Mouse (Mus musculus) lung, postnatal 0 days (tissue): Measurements from ENCODE around the gene Kars. TPM values are rescaled to one million over a fixed set of nuclear protein-coding genes. Genes with fewer than 3 reads are reported as not detected.

Source experiments
- ATAC-seq: fragments of 200-750 bp; cut with Nextera tagmentation; 2 replicates; pipeline ENCODE4 v1.8.0; 2017; ENCODE audit warnings: moderate library complexity
- DNase-seq: peaks from one replicate; pipeline ENCODE4 v3.0.0-alpha.2; 2016; ENCODE audit warnings: low spot score
- H3K27ac ChIP-seq: fragments of 300-500 bp; sonication (generic); 2 replicates; pipeline ENCODE4 v1.5.1; 2014; ENCODE audit warnings: antibody characterized with exemption, mild to moderate bottlenecking, low read length, mixed read lengths
- H3K27me3 ChIP-seq: fragments of 300-500 bp; sonication (generic); replicated peaks from 2 replicates; pipeline ENCODE4 v1.6.1; 2014; ENCODE audit warnings: low read length, mixed read lengths; ENCODE audit not compliant: insufficient read depth
- H3K36me3 ChIP-seq: fragments of 300-500 bp; sonication (generic); 2 replicates; pipeline ENCODE4 v1.6.1; 2014; ENCODE audit warnings: low read length, mixed read lengths; ENCODE audit not compliant: insufficient read depth
- H3K4me1 ChIP-seq: fragments of 300-500 bp; sonication (generic); 2 replicates; pipeline ENCODE4 v1.6.1; 2014; ENCODE audit warnings: antibody characterized with exemption, low read depth, low read length, mixed read lengths; ENCODE audit not compliant: insufficient read depth
- H3K4me2 ChIP-seq: fragments of 300-500 bp; sonication (generic); replicated peaks from 2 replicates; pipeline ENCODE4 v1.6.1; 2014; ENCODE audit warnings: low read depth, mild to moderate bottlenecking, low read length, moderate library complexity, mixed read lengths
- H3K4me3 ChIP-seq: fragments of 300-500 bp; sonication (generic); 2 replicates; pipeline ENCODE4 v1.5.1; 2014; ENCODE audit warnings: low read depth, low read length
- H3K9ac ChIP-seq: fragments of 300-500 bp; sonication (generic); replicated peaks from 2 replicates; pipeline ENCODE4 v1.6.1; 2014; ENCODE audit warnings: low read depth, mild to moderate bottlenecking
- H3K9me3 ChIP-seq: fragments of 300-500 bp; sonication (generic); 2 replicates; pipeline ENCODE4 v1.6.1; 2016; ENCODE audit warnings: low read length, mixed read lengths
- CTCF ChIP-seq: IDR thresholded peaks from 2 replicates; pipeline ENCODE4 v1.5.1; 2016; ENCODE audit warnings: antibody characterized with exemption, mild to moderate bottlenecking
- EP300 ChIP-seq: IDR thresholded peaks from 2 replicates; pipeline ENCODE4 v1.6.1; 2016; ENCODE audit warnings: antibody characterized with exemption, mild to moderate bottlenecking, control low read depth
- WGBS: fragments of 180-500 bp; shearing (Covaris S2); extraction: QIAGEN DNeasy Blood & Tissue Kit; methylation state at CpG from one replicate; pipeline ENCODE4 v1.1.7; 2014; 5-methylcytosine and 5-hydroxymethylcytosine counted together
- polyA plus RNA-seq: library from polyadenylated mRNA; unstranded; fragments of >200 nt; fragmentation: Nextera tagmentation; extraction: Ambion mirVana; gene quantifications from 2 replicates; pipeline ENCODE4 v1.2.1, GENCODE M21; 2015

Gene Kars
- polyA plus RNA-seq, 1 experiment from 2014 or later, result 67.8 TPM

DNA sequence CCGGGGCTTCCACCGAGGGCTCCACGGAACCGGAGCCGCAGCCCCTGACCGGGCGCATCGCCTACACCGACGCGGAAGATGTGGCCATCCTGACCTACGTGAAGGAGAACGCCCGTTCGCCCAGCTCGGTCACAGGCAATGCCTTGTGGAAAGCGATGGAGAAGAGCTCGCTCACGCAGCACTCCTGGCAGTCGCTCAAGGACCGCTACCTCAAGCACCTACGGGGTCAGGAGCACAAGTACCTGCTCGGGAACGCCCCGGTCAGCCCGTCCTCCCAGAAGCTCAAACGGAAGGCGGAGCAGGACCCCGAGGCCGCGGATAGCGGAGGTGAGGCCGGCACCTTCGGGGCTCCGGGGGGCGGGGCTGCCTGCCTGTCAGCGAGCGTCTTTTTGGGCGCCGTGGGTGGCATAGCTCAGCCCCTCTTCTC, 706 bp upstream of the Kars start:
- Histone ChIP-seq H3K4me1 (peaks cover 6% of the 10 kb centered on the region; the same call in 1 of the 2 replicates), H3K36me3 (no peaks in the 10 kb centered on the region), H3K4me2 (peak overlapping the region; percentile 98), H3K27me3 (no peaks in the 10 kb centered on the region), H3K27ac (peak overlapping the region; percentile 81), H3K4me3 (peak overlapping the region; percentile 68), H3K9ac (peak overlapping the region; percentile 73), H3K9me3 (no peaks in the 10 kb centered on the region)
- WGBS, result under 1% methylated on average over 37 of the region's 40 CpGs
- no peak for TF ChIP-seq EP300
- no peak for TF ChIP-seq CTCF
- ATAC-seq (peak; percentile 75), DNase-seq (peak; percentile 72)

DNA sequence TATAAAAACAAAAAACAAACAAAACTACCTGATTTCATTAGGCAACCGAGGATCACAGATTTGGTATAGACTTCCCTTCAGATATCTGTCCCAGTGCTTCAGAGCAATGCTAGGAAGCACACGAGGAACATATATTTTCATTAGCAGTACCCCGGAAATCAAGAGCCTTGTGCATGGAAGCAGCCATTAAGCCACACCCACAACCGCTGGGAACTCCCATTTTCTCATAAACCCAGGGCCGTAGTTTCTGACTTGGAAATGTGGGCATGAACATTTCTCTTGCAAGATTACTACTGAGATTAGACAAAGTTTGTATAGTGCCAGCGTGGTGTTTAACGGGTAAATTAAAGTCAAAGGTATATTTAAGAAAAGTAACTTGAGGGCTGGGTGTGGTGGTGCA, 1.6 kb downstream of the Kars start:
- Histone ChIP-seq H3K27me3 (no peaks in the 10 kb centered on the region), H3K4me3 (no peak overlapping the region), H3K9me3 (no peaks in the 10 kb centered on the region), H3K9ac (no peak overlapping the region), H3K27ac (no peak overlapping the region), H3K36me3 (no peaks in the 10 kb centered on the region), H3K4me2 (no peak overlapping the region), H3K4me1 (peaks cover 6% of the 10 kb centered on the region; the same call in 1 of the 2 replicates)
- no peak for DNase-seq
- 88% methylated on average over 7 of the region's 7 CpGs for WGBS
- ATAC-seq, result no peak
- no peak for TF ChIP-seq EP300

DNA sequence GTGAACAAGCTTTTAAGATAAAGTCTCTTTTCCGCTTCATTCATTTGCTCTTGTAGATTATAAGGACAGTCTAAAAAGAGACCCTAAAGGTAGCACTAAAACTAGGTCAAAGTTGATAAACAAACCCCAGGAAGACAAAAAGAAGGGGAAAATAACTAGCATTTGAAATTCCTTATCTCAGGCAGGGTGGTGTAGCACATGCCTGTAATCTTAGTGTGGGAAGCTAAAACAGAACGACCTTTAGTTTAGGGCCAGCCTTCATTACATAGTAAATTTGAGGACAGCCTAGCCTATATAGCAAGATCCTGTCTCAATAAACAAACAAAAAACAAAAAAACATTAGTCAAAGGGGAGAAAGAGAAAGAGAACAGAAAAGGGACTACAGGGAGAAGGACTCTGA, 3.5 kb downstream of the Kars start:
- no peak for TF ChIP-seq CTCF
- TF ChIP-seq EP300, result no peak
- DNase-seq (no peak), ATAC-seq (no peak)
- Histone ChIP-seq H3K4me2 (no peak overlapping the region), H3K4me3 (no peak overlapping the region), H3K4me1 (peaks cover 6% of the 10 kb centered on the region; the same call in 1 of the 2 replicates), H3K9me3 (no peaks in the 10 kb centered on the region), H3K36me3 (peaks cover 9% of the 10 kb centered on the region), H3K27ac (no peak overlapping the region), H3K27me3 (no peaks in the 10 kb centered on the region), H3K9ac (no peak overlapping the region)
- 91% methylated on average over 2 of the region's 2 CpGs for WGBS

GRCm38 (mm10) chr8:112005601-112006000, 5.5 kb downstream of the Kars start:
- 95% methylated on average over 6 of the region's 6 CpGs for WGBS
- no peak overlapping the region for H3K9ac ChIP-seq

GRCm38 (mm10) chr8:112004754-112005153, 6.4 kb downstream of the Kars start:
- Histone ChIP-seq H3K27ac (no peak overlapping the region), H3K9ac (no peak overlapping the region), H3K4me1 (no peaks in the 10 kb centered on the region), H3K9me3 (no peaks in the 10 kb centered on the region), H3K4me2 (no peak overlapping the region), H3K27me3 (no peaks in the 10 kb centered on the region), H3K4me3 (no peak overlapping the region), H3K36me3 (peaks cover 25% of the 10 kb centered on the region)
- no peak for DNase-seq
- peak; percentile 28; the same call in 1 of the 2 replicates for ATAC-seq
- TF ChIP-seq EP300 (no peak), CTCF (no peak)

More at GRCm38 (mm10) chr8:112005601-112006000, 5.5 kb downstream of the Kars start:
- Histone ChIP-seq H3K9me3 (no peaks in the 10 kb centered on the region), H3K4me1 (peaks cover 6% of the 10 kb centered on the region; the same call in 1 of the 2 replicates), H3K4me3 (no peak overlapping the region), H3K27ac (no peak overlapping the region), H3K36me3 (peaks cover 17% of the 10 kb centered on the region), H3K27me3 (no peaks in the 10 kb centered on the region), H3K4me2 (no peak overlapping the region)
- DNase-seq (no peak), ATAC-seq (no peak)
- TF ChIP-seq EP300, result no peak
- TF ChIP-seq CTCF, result no peak

DNA sequence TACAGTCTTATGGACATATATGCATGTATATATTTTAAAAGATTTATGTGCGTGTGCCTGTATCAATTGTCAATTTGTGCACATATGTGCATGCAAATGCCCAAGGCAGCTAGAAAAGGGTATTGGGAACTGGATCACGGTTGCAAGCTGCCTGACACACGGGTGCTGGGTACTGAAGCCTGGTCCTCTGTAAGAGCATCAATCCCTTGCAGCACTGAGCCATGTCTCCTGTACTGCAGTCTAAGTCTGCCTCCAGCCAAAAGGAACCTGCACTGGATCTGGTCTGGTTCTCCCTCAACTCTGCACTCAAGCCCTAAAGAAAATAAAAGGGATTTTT, 18.5 kb downstream of the Kars start:
- DNase-seq (no peak), ATAC-seq (no peak)
- Histone ChIP-seq H3K27me3 (no peaks in the 10 kb centered on the region), H3K4me2 (no peak overlapping the region), H3K36me3 (peaks cover 24% of the 10 kb centered on the region; the same call in 1 of the 2 replicates), H3K4me3 (no peak overlapping the region), H3K9me3 (no peaks in the 10 kb centered on the region), H3K9ac (no peak overlapping the region), H3K4me1 (no peaks in the 10 kb centered on the region), H3K27ac (no peak overlapping the region)
- TF ChIP-seq CTCF (no peak), EP300 (no peak)
- 62% methylated on average over 3 of the region's 3 CpGs for WGBS
